Mouse (Mus musculus): Measurements from ENCODE around the gene Ppp1r2.

- no peak for TF ChIP-seq EP300 (IDR thresholded peaks at IDR 0.05; ENCODE audit: low read depth)
- TF ChIP-seq CTCF (IDR thresholded peaks at IDR 0.05; ENCODE audit: low read depth), result no peak
These were observed 3.5 kb upstream of the Ppp1r2 start for GRCm38 (mm10) chr16:31278581-31278980.
